Mouse (Mus musculus) CH12.LX (cell line): ENCODE measurements around the gene Rora. TPM values are rescaled to one million over a fixed set of nuclear protein-coding genes. Genes with fewer than 3 reads are reported as not detected.

Experiments
- DNase-seq: peaks from one replicate; pipeline ENCODE4 v3.0.0-alpha.2; 2013; ENCODE audit errors: extremely low read depth
- H3K27ac ChIP-seq: 2 replicates; pipeline ENCODE4 v1.5.1; 2012; ENCODE audit warnings: low read depth, mild to moderate bottlenecking, control low read depth, moderate library complexity; ENCODE audit not compliant: insufficient read depth
- H3K27me3 ChIP-seq: replicated peaks from 2 replicates; pipeline ENCODE3; 2012; ENCODE audit warnings: inconsistent platforms
- H3K36me3 ChIP-seq, 2 experiments: replicated peaks in 1 of 2; 2 replicates each; pipeline versions ENCODE3 to v1.6.1; 2012; ENCODE audit warnings: inconsistent platforms in 1 of 2, low read length in 1 of 2, mild to moderate bottlenecking in 1 of 2, mixed read lengths in 1 of 2, moderate library complexity in 1 of 2; ENCODE audit not compliant: control insufficient read depth in 1 of 2, insufficient read depth in 1 of 2
- H3K4me1 ChIP-seq, 2 experiments: 2 replicates each; pipeline ENCODE4 v1.6.1; 2012; ENCODE audit warnings: inconsistent platforms in 1 of 2, moderate library complexity in 1 of 2; ENCODE audit not compliant: insufficient read depth in 2 of 2, control insufficient read depth in 1 of 2
- H3K4me2 ChIP-seq: 2 replicates; pipeline ENCODE4 v1.6.1; 2012; ENCODE audit warnings: low read depth, mild to moderate bottlenecking, control low read depth; ENCODE audit not compliant: poor library complexity, insufficient read depth, severe bottlenecking
- H3K4me3 ChIP-seq, 3 experiments: fragments of 150-350 bp in 1 of 3; sonication (generic) in 1 of 3; replicated peaks in 1 of 3; 2 replicates each; pipeline versions ENCODE3 to v1.5.1; 2011 to 2012; ENCODE audit warnings: low read depth in 2 of 3, low read length in 2 of 3, mild to moderate bottlenecking in 2 of 3, moderate library complexity in 2 of 3, control low read depth in 1 of 3, improper control_type of control experiment in 1 of 3, inconsistent platforms in 1 of 3, mixed read lengths in 1 of 3; ENCODE audit not compliant: poor library complexity in 1 of 3
- H3K79me2 ChIP-seq: replicated peaks from 2 replicates; pipeline ENCODE4 v1.6.1; 2012; ENCODE audit warnings: mild to moderate bottlenecking, moderate library complexity; ENCODE audit not compliant: control insufficient read depth, poor library complexity, insufficient read depth, severe bottlenecking; ENCODE audit errors: extremely low read depth
- H3K9ac ChIP-seq: 2 replicates; pipeline ENCODE4 v1.6.1; 2012; ENCODE audit warnings: low read depth, mild to moderate bottlenecking, control low read depth, moderate library complexity; ENCODE audit not compliant: insufficient read depth
- H3K9me3 ChIP-seq: replicated peaks from 2 replicates; pipeline ENCODE3; 2012; ENCODE audit warnings: low read length, inconsistent platforms, mixed read lengths
- CHD1 ChIP-seq: IDR thresholded peaks from 2 replicates; pipeline ENCODE4 v1.6.1; 2012; ENCODE audit warnings: low read depth, low read length, improper control_type of control experiment, inconsistent platforms
- ELF1 ChIP-seq: IDR thresholded peaks from 2 replicates; pipeline ENCODE4 v1.6.1; 2014; ENCODE audit warnings: low read depth, mild to moderate bottlenecking, inconsistent platforms, low read length, improper control_type of control experiment
- EP300 ChIP-seq: IDR thresholded peaks from 2 replicates; pipeline ENCODE4 v1.6.1; 2011; ENCODE audit warnings: low read length, improper control_type of control experiment
- ETS1 ChIP-seq: conservative IDR thresholded peaks from 2 replicates; pipeline ENCODE4 v1.6.1; 2012; ENCODE audit warnings: low read depth, mild to moderate bottlenecking, inconsistent platforms, low read length, improper control_type of control experiment, moderate library complexity
- GABPA ChIP-seq: IDR thresholded peaks from 2 replicates; pipeline ENCODE4 v1.6.1; 2012; ENCODE audit warnings: low read depth, low read length, improper control_type of control experiment, inconsistent platforms; ENCODE audit not compliant: insufficient replicate concordance
- HCFC1 ChIP-seq: IDR thresholded peaks from 2 replicates; pipeline ENCODE4 v1.6.1; 2012; ENCODE audit warnings: low read depth, mild to moderate bottlenecking, inconsistent platforms, low read length, improper control_type of control experiment
- IRF4 ChIP-seq: IDR thresholded peaks from 2 replicates; pipeline ENCODE4 v1.6.1; 2014; ENCODE audit warnings: low read depth, mild to moderate bottlenecking, inconsistent platforms, low read length, improper control_type of control experiment
- JUN ChIP-seq: IDR thresholded peaks from 2 replicates; pipeline ENCODE4 v1.6.1; 2011; ENCODE audit warnings: low read depth, mild to moderate bottlenecking, low read length, improper control_type of control experiment, moderate library complexity; ENCODE audit not compliant: insufficient read depth
- JUND ChIP-seq: conservative IDR thresholded peaks from 2 replicates; pipeline ENCODE4 v1.6.1; 2011; ENCODE audit warnings: low read depth, low read length, improper control_type of control experiment
- KAT2A ChIP-seq: IDR thresholded peaks from 2 replicates; pipeline ENCODE4 v1.6.1; 2012; ENCODE audit warnings: low read length, improper control_type of control experiment, inconsistent platforms; ENCODE audit not compliant: insufficient replicate concordance
- MAFK ChIP-seq: IDR thresholded peaks from 2 replicates; pipeline ENCODE4 v1.6.1; 2011; ENCODE audit warnings: low read length, improper control_type of control experiment; ENCODE audit not compliant: insufficient replicate concordance
- MAX ChIP-seq: IDR thresholded peaks from 2 replicates; pipeline ENCODE4 v1.6.1; 2011; ENCODE audit warnings: low read length, improper control_type of control experiment
- NRF1 ChIP-seq: IDR thresholded peaks from 2 replicates; pipeline ENCODE4 v1.6.1; 2014; ENCODE audit warnings: low read depth, mild to moderate bottlenecking, inconsistent platforms, low read length, improper control_type of control experiment, moderate library complexity
- PAX5 ChIP-seq: IDR thresholded peaks from 2 replicates; pipeline ENCODE4 v1.6.1; 2012; ENCODE audit warnings: low read length, inconsistent platforms, mixed read lengths
- POLR2A ChIP-seq: IDR thresholded peaks from 2 replicates; pipeline ENCODE4 v1.6.1; 2011; ENCODE audit warnings: low read depth, mild to moderate bottlenecking, improper control_type of control experiment, low read length
- POLR2AphosphoS2 ChIP-seq: IDR thresholded peaks from 2 replicates; pipeline ENCODE4 v1.6.1; 2011; ENCODE audit warnings: low read depth, low read length, improper control_type of control experiment
- RAD21 ChIP-seq: IDR thresholded peaks from 2 replicates; pipeline ENCODE4 v1.6.1; 2011; ENCODE audit warnings: low read depth, mild to moderate bottlenecking, low read length, improper control_type of control experiment, moderate library complexity
- SIN3A ChIP-seq: IDR thresholded peaks from 2 replicates; pipeline ENCODE4 v1.6.1; 2012; ENCODE audit warnings: low read length, improper control_type of control experiment, inconsistent platforms
- TBP ChIP-seq: conservative IDR thresholded peaks from 2 replicates; pipeline ENCODE4 v1.6.1; 2011; ENCODE audit warnings: low read depth, low read length, improper control_type of control experiment
- USF1 ChIP-seq: IDR thresholded peaks from 2 replicates; pipeline ENCODE4 v1.6.1; 2014; ENCODE audit warnings: low read depth, mild to moderate bottlenecking, inconsistent platforms, low read length, improper control_type of control experiment
- USF2 ChIP-seq: conservative IDR thresholded peaks from 2 replicates; pipeline ENCODE4 v1.6.1; 2011; ENCODE audit warnings: low read depth, low read length, improper control_type of control experiment
- ZC3H11A ChIP-seq: IDR thresholded peaks from 2 replicates; pipeline ENCODE4 v1.6.1; 2012; ENCODE audit warnings: low read depth, mild to moderate bottlenecking, inconsistent platforms, low read length, improper control_type of control experiment
- ZKSCAN1 ChIP-seq: IDR thresholded peaks from 2 replicates; pipeline ENCODE4 v1.6.1; 2012; ENCODE audit warnings: low read depth, inconsistent platforms, low read length, improper control_type of control experiment, borderline replicate concordance
- ZNF384 ChIP-seq: IDR thresholded peaks from 2 replicates; pipeline ENCODE4 v1.6.1; 2012; ENCODE audit warnings: low read depth, low read length, improper control_type of control experiment, inconsistent platforms
- dilution Hi-C: fragments of 300-500 bp; cut with MboI; formaldehyde crosslinking; loops from 2 replicates; pipeline ENCODE4 v1.14.3; 2020; ENCODE audit warnings: low sequenced_read_pairs; ENCODE audit not compliant: extremely low pct_unique_long_range_greater_than_20kb, extremely low pct_ligation_motif_present
- in situ Hi-C: fragments of 300-500 bp; cut with MboI; formaldehyde crosslinking; loops from 3 replicates; pipeline ENCODE4 v1.14.3; 2019; ENCODE audit warnings: low sequenced_read_pairs, low pct_ligation_motif_present, low pct_unique_long_range_greater_than_20kb, mixed read lengths
- polyA plus RNA-seq: library from polyadenylated mRNA; unstranded; fragments of >175 nt; gene quantifications from 2 replicates; pipeline ENCODE4 v1.2.1, GENCODE M21; 2012; ENCODE audit warnings: low read depth; ENCODE audit not compliant: insufficient read length
- total RNA-seq, 2 experiments: library from RNA; depleted of rRNA; stranded (reverse); fragments of 300-350 nt in 1 of 2; fragments of >200 nt in 1 of 2; gene quantifications; 2 replicates each; pipeline ENCODE4 v1.2.3; 2012 to 2014

Rora gene
- total and polyA plus RNA-seq, 3 experiments: 0.36 to 0.66 (median 0.64) TPM

- dilution Hi-C loops (no loop called here), in situ Hi-C loops (no loop called here)
- H3K36me3 ChIP-seq: no peaks in the 10 kb centered on the region
- no peaks in the 10 kb centered on the region for H3K27me3 ChIP-seq
- no peak overlapping the region for H3K9ac ChIP-seq
- H3K4me1 ChIP-seq: no peaks in the 10 kb centered on the region
- no peak overlapping the region for H3K4me2 ChIP-seq
- no peak for DNase-seq
- H3K27ac ChIP-seq: no peak overlapping the region
- H3K79me2 ChIP-seq: no peaks in the 10 kb centered on the region
- H3K9me3 ChIP-seq: peaks cover 38% of the 10 kb centered on the region
- no peak for TF ChIP-seq TBP
- no peak for TF ChIP-seq CHD1
- TF ChIP-seq KAT2A: no peak
- TF ChIP-seq USF2: no peak
- no peak for TF ChIP-seq EP300
- no peak for TF ChIP-seq POLR2AphosphoS2
- no peak for TF ChIP-seq POLR2A
- no peak for TF ChIP-seq JUN
- no peak overlapping the region for H3K4me3 ChIP-seq
Measured at GRCm38 (mm10) chr9:68825841-68826240, 172.3 kb downstream of the Rora start.

DNA sequence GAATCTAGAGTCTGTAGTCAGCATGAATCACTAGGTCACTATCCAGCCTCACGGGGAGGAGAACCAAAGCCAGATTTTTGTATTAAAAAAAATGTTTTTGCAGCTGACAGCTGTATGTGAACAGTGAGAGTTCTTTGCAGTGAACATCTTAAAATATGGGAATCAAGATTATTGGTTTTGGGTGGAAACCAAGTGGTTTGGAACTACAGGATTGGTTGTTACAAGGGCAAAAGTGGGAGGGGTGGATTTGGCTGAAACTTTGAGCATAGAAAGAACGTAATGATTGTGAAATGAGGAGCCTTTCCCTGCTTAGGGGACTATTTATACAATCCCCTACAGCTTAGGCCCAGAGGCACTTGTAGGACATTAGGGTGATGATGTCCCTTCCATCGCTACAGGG, 173.9 kb downstream of the Rora start:
- dilution Hi-C loops (no loop called here), in situ Hi-C loops (no loop called here)
- no peak overlapping the region for H3K4me3 ChIP-seq
- H3K4me2 ChIP-seq: no peak overlapping the region
- H3K9me3 ChIP-seq: peaks cover 36% of the 10 kb centered on the region
- H3K4me1 ChIP-seq: no peaks in the 10 kb centered on the region
- no peaks in the 10 kb centered on the region for H3K79me2 ChIP-seq
- no peaks in the 10 kb centered on the region for H3K36me3 ChIP-seq
- no peak overlapping the region for H3K9ac ChIP-seq
- no peak overlapping the region for H3K27ac ChIP-seq
- H3K27me3 ChIP-seq: no peaks in the 10 kb centered on the region
- no peak for TF ChIP-seq ZC3H11A
- no peak for TF ChIP-seq JUND
- no peak for TF ChIP-seq MAFK
- no peak for TF ChIP-seq ZKSCAN1
- no peak for TF ChIP-seq IRF4
- no peak for TF ChIP-seq MAX
- no peak for TF ChIP-seq NRF1
- no peak for TF ChIP-seq HCFC1
- no peak for TF ChIP-seq ELF1
- TF ChIP-seq KAT2A: no peak
- no peak for TF ChIP-seq PAX5
- no peak for TF ChIP-seq ETS1
- no peak for TF ChIP-seq ZNF384
- no peak for TF ChIP-seq SIN3A
- no peak for TF ChIP-seq USF1
- no peak for TF ChIP-seq GABPA
- no peak for TF ChIP-seq EP300
- no peak for TF ChIP-seq RAD21
- no peak for DNase-seq
